Mouse (Mus musculus) limb, embryonic 13.5 days (tissue): Measurements from ENCODE around the gene Crybg2. TPM values are rescaled to one million over a fixed set of nuclear protein-coding genes. Genes with fewer than 3 reads are reported as not detected.

Experiments used
- ATAC-seq: fragments of 200-750 bp; cut with Nextera tagmentation; 2 replicates; pipeline ENCODE4 v1.8.0; 2017; ENCODE audit warnings: low read depth, moderate number of reproducible peaks, moderate TSS enrichment; ENCODE audit not compliant: low FRiP score
- H3K27ac ChIP-seq: fragments of 300-500 bp; sonication (generic); 2 replicates; pipeline ENCODE4 v1.5.1; 2015; ENCODE audit warnings: inconsistent platforms, mild to moderate bottlenecking, moderate library complexity
- H3K27me3 ChIP-seq: fragments of 300-500 bp; sonication (generic); 2 replicates; pipeline ENCODE4 v1.6.1; 2015; ENCODE audit warnings: mild to moderate bottlenecking, inconsistent platforms
- H3K36me3 ChIP-seq: fragments of 300-500 bp; sonication (generic); 2 replicates; pipeline ENCODE4 v1.6.1; 2015; ENCODE audit warnings: inconsistent platforms, mild to moderate bottlenecking, moderate library complexity
- H3K4me1 ChIP-seq: fragments of 300-500 bp; sonication (generic); 2 replicates; pipeline ENCODE4 v1.6.1; 2015; ENCODE audit warnings: inconsistent platforms
- H3K4me2 ChIP-seq: fragments of 300-500 bp; sonication (generic); replicated peaks from 2 replicates; pipeline ENCODE4 v1.6.1; 2015; ENCODE audit warnings: inconsistent platforms, mild to moderate bottlenecking, moderate library complexity
- H3K4me3 ChIP-seq: fragments of 300-500 bp; sonication (generic); 2 replicates; pipeline ENCODE4 v1.5.1; 2015; ENCODE audit warnings: moderate library complexity, mild to moderate bottlenecking, inconsistent platforms
- H3K9ac ChIP-seq: fragments of 300-500 bp; sonication (generic); 2 replicates; pipeline ENCODE4 v1.6.1; 2015; ENCODE audit warnings: mild to moderate bottlenecking, inconsistent platforms
- H3K9me3 ChIP-seq: fragments of 300-500 bp; sonication (generic); 2 replicates; pipeline ENCODE4 v1.6.1; 2016; ENCODE audit warnings: inconsistent platforms
- WGBS: fragments of 180-500 bp; shearing (Covaris S2); methylation state at CpG from one replicate; pipeline ENCODE4 v1.1.7; 2015; 5-methylcytosine and 5-hydroxymethylcytosine counted together
- polyA plus RNA-seq: library from polyadenylated mRNA; unstranded; fragments of >200 nt; fragmentation: Nextera tagmentation; extraction: Ambion mirVana; gene quantifications from 2 replicates; pipeline ENCODE4 v1.2.1, GENCODE M21; 2015

The Crybg2 gene
- polyA plus RNA-seq, 1 experiment from 2014 or later = 4.9 TPM

- no peaks in the 10 kb centered on the region for H3K9me3 ChIP-seq
- H3K36me3 ChIP-seq = peaks cover 26% of the 10 kb centered on the region
- no peak overlapping the region for H3K27ac ChIP-seq
- peak overlapping the region; percentile 93; the same call in 1 of the 2 replicates for H3K9ac ChIP-seq
- peaks cover 36% of the 10 kb centered on the region for H3K4me1 ChIP-seq
- no peaks in the 10 kb centered on the region for H3K27me3 ChIP-seq
- 87% methylated on average over 21 of the region's 21 CpGs for WGBS
- H3K4me2 ChIP-seq = no peak overlapping the region
- peak overlapping the region; percentile 87; the same call in 1 of the 2 replicates for H3K4me3 ChIP-seq
- no peak for ATAC-seq
These were observed 65.9 kb downstream of the Crybg2 start for GRCm38 (mm10) chr4:134126300-134127120.

GRCm38 (mm10) chr4:134127121-134127455 is 66.5 kb downstream of the Crybg2 start:
- Histone ChIP-seq H3K27me3 (no peaks in the 10 kb centered on the region), H3K9ac (peak overlapping the region; percentile 93), H3K4me2 (peak overlapping the region; percentile 83), H3K36me3 (peaks cover 27% of the 10 kb centered on the region), H3K9me3 (no peaks in the 10 kb centered on the region), H3K4me1 (peaks cover 36% of the 10 kb centered on the region), H3K4me3 (peak overlapping the region; percentile 87), H3K27ac (no peak overlapping the region)
- WGBS = 84% methylated on average over 7 of the region's 7 CpGs
- ATAC-seq = no peak

GRCm38 (mm10) chr4:134127793-134128192 is 67.2 kb downstream of the Crybg2 start:
- 0 out of 2 replicates have a peak overlapping the region, but pooled peaks have one; percentile 90 for H3K27ac ChIP-seq
- ATAC-seq = no peak
- 56% methylated on average over 8 of the region's 8 CpGs for WGBS

GRCm38 (mm10) chr4:134128221-134128982 is 67.8 kb downstream of the Crybg2 start, which contains the start of gene Sh3bgrl3:
Gene Sh3bgrl3 (minus strand): TSS chr4:134128789.
- H3K36me3 ChIP-seq = peaks cover 31% of the 10 kb centered on the region
- peak within 1 kb of the TSS; percentile 93 for H3K9ac ChIP-seq
- H3K4me3 ChIP-seq = peak within 1 kb of the TSS; percentile 87
- H3K4me2 ChIP-seq = peak within 1 kb of the TSS; percentile 83
- whole genome bisulfite sequencing = under 1% methylated on average over 50 of the region's 50 CpGs
- ATAC-seq = peak; percentile 95
- H3K4me1 ChIP-seq = peaks cover 36% of the 10 kb centered on the region
- peak within 1 kb of the TSS; percentile 90 for H3K27ac ChIP-seq
- no peaks in the 10 kb centered on the region for H3K27me3 ChIP-seq
- no peaks in the 10 kb centered on the region for H3K9me3 ChIP-seq

More at GRCm38 (mm10) chr4:134127793-134128192, 67.2 kb downstream of the Crybg2 start:
- H3K27me3 ChIP-seq = no peaks in the 10 kb centered on the region
- peaks cover 31% of the 10 kb centered on the region for H3K36me3 ChIP-seq
- H3K9me3 ChIP-seq = no peaks in the 10 kb centered on the region
- peak overlapping the region; percentile 83 for H3K4me2 ChIP-seq
- H3K4me3 ChIP-seq = peak overlapping the region; percentile 87
- peak overlapping the region; percentile 93 for H3K9ac ChIP-seq
- H3K4me1 ChIP-seq = peaks cover 36% of the 10 kb centered on the region

- peak; percentile 38 for ATAC-seq
- 2% methylated on average over 14 of the region's 14 CpGs for WGBS
- Histone ChIP-seq H3K4me2 (peak overlapping the region; percentile 83), H3K4me1 (peaks cover 36% of the 10 kb centered on the region), H3K27ac (peak overlapping the region; percentile 90), H3K4me3 (peak overlapping the region; percentile 87), H3K9ac (peak overlapping the region; percentile 93), H3K36me3 (peaks cover 33% of the 10 kb centered on the region), H3K9me3 (no peaks in the 10 kb centered on the region), H3K27me3 (no peaks in the 10 kb centered on the region)
These were observed 68.4 kb downstream of the Crybg2 start for GRCm38 (mm10) chr4:134128983-134129362.

GRCm38 (mm10) chr4:134129482-134129881 is 68.9 kb downstream of the Crybg2 start:
- peak overlapping the region; percentile 93; the same call in 1 of the 2 replicates for H3K9ac ChIP-seq
- WGBS = 21% methylated on average over 6 of the region's 6 CpGs
- peak overlapping the region; percentile 83 for H3K4me2 ChIP-seq
- peaks cover 36% of the 10 kb centered on the region for H3K4me1 ChIP-seq
- no peak for ATAC-seq
- H3K9me3 ChIP-seq = no peaks in the 10 kb centered on the region
- no peaks in the 10 kb centered on the region for H3K27me3 ChIP-seq
- peak overlapping the region; percentile 87 for H3K4me3 ChIP-seq
- H3K27ac ChIP-seq = peak overlapping the region; percentile 90
- peaks cover 33% of the 10 kb centered on the region for H3K36me3 ChIP-seq

GRCm38 (mm10) chr4:134132117-134132516 is 71.5 kb downstream of the Crybg2 start:
- Histone ChIP-seq H3K4me2 (no peak overlapping the region), H3K9me3 (no peaks in the 10 kb centered on the region), H3K4me1 (peaks cover 43% of the 10 kb centered on the region), H3K27ac (no peak overlapping the region), H3K4me3 (no peak overlapping the region), H3K27me3 (no peaks in the 10 kb centered on the region), H3K9ac (no peak overlapping the region), H3K36me3 (peaks cover 19% of the 10 kb centered on the region)
- 86% methylated on average over 3 of the region's 3 CpGs for WGBS
- ATAC-seq = no peak

GRCm38 (mm10) chr4:134132519-134133095 is 72.0 kb downstream of the Crybg2 start:
- Histone ChIP-seq H3K4me2 (no peak overlapping the region), H3K27me3 (no peaks in the 10 kb centered on the region), H3K9ac (no peak overlapping the region), H3K4me1 (peaks cover 39% of the 10 kb centered on the region), H3K9me3 (no peaks in the 10 kb centered on the region), H3K4me3 (no peak overlapping the region), H3K36me3 (peaks cover 22% of the 10 kb centered on the region), H3K27ac (no peak overlapping the region)
- no peak for ATAC-seq
- WGBS = 71% methylated on average over 8 of the region's 8 CpGs

- H3K4me3 ChIP-seq = no peak overlapping the region
- no peaks in the 10 kb centered on the region for H3K27me3 ChIP-seq
- 23% methylated on average over 3 of the region's 3 CpGs for WGBS
- peaks cover 25% of the 10 kb centered on the region for H3K36me3 ChIP-seq
- 0 out of 2 replicates have a peak overlapping the region, but pooled peaks have one; percentile 9 for H3K4me2 ChIP-seq
- no peak for ATAC-seq
- H3K4me1 ChIP-seq = peaks cover 15% of the 10 kb centered on the region
- peak overlapping the region; percentile 56; the same call in 1 of the 2 replicates for H3K27ac ChIP-seq
- no peaks in the 10 kb centered on the region for H3K9me3 ChIP-seq
- H3K9ac ChIP-seq = peak overlapping the region; percentile 31; the same call in 1 of the 2 replicates
These were observed 75.8 kb downstream of the Crybg2 start for GRCm38 (mm10) chr4:134136280-134136926.

GRCm38 (mm10) chr4:134138857-134139256 is 78.2 kb downstream of the Crybg2 start:
- no peak for ATAC-seq
- no peak overlapping the region for H3K4me3 ChIP-seq
- peaks cover 21% of the 10 kb centered on the region for H3K36me3 ChIP-seq
- H3K4me1 ChIP-seq = peaks cover 15% of the 10 kb centered on the region
- H3K9me3 ChIP-seq = no peaks in the 10 kb centered on the region
- H3K27me3 ChIP-seq = no peaks in the 10 kb centered on the region
- H3K27ac ChIP-seq = no peak overlapping the region
- H3K4me2 ChIP-seq = no peak overlapping the region
- 96% methylated on average over 2 of the region's 2 CpGs for WGBS
- H3K9ac ChIP-seq = no peak overlapping the region
